Mouse (Mus musculus) forebrain, postnatal 0 days (tissue): ENCODE data around the gene 4930469K13Rik. TPM values are rescaled to one million over a fixed set of nuclear protein-coding genes. Genes with fewer than 3 reads are reported as not detected.

Experiments
- ATAC-seq: fragments of 200-750 bp; cut with Nextera tagmentation; 2 replicates; pipeline ENCODE4 v1.8.0; 2017; ENCODE audit warnings: mild to moderate bottlenecking, moderate library complexity
- DNase-seq: peaks from one replicate; pipeline ENCODE4 v3.0.0-alpha.2; 2015
- H3K27ac ChIP-seq: fragments of 300-500 bp; sonication (generic); 2 replicates; pipeline ENCODE4 v1.5.1; 2014; ENCODE audit warnings: low read depth, mild to moderate bottlenecking, antibody characterized with exemption, low read length, moderate library complexity, mixed read lengths
- H3K27me3 ChIP-seq: fragments of 300-500 bp; sonication (generic); 2 replicates; pipeline ENCODE4 v1.6.1; 2014; ENCODE audit warnings: mild to moderate bottlenecking, low read length, mixed read lengths; ENCODE audit not compliant: insufficient read depth
- H3K36me3 ChIP-seq: fragments of 300-500 bp; sonication (generic); 2 replicates; pipeline ENCODE4 v1.6.1; 2014; ENCODE audit warnings: mild to moderate bottlenecking, moderate library complexity; ENCODE audit not compliant: insufficient read depth
- H3K4me1 ChIP-seq: fragments of 300-500 bp; sonication (generic); 2 replicates; pipeline ENCODE4 v1.6.1; 2014; ENCODE audit warnings: antibody characterized with exemption; ENCODE audit not compliant: insufficient read depth
- H3K4me2 ChIP-seq: fragments of 300-500 bp; sonication (generic); 2 replicates; pipeline ENCODE4 v1.6.1; 2014; ENCODE audit warnings: low read depth, mild to moderate bottlenecking, moderate library complexity
- H3K4me3 ChIP-seq: fragments of 300-500 bp; sonication (generic); 2 replicates; pipeline ENCODE4 v1.5.1; 2014; ENCODE audit warnings: low read depth, low read length, mixed read lengths
- H3K9ac ChIP-seq: fragments of 300-500 bp; sonication (generic); 2 replicates; pipeline ENCODE4 v1.6.1; 2014; ENCODE audit warnings: mild to moderate bottlenecking
- H3K9me3 ChIP-seq: fragments of 300-500 bp; sonication (generic); 2 replicates; pipeline ENCODE4 v1.6.1; 2016; ENCODE audit warnings: low read length
- CTCF ChIP-seq: sonication (generic); IDR thresholded peaks from 2 replicates; pipeline ENCODE4 v1.5.1; 2016; ENCODE audit warnings: antibody characterized with exemption, control low read depth, low read depth
- WGBS: fragments of 180-500 bp; shearing (Covaris S2); extraction: QIAGEN DNeasy Blood & Tissue Kit; methylation state at CpG from one replicate; pipeline ENCODE4 v1.1.7; 2014; 5-methylcytosine and 5-hydroxymethylcytosine counted together
- polyA plus RNA-seq: library from polyadenylated mRNA; unstranded; fragments of >200 nt; fragmentation: Nextera tagmentation; extraction: Ambion mirVana; gene quantifications from 2 replicates; pipeline ENCODE4 v1.2.1, GENCODE M21; 2015
- total RNA-seq: library from RNA; depleted of rRNA; stranded (reverse); fragments of >200 nt; gene quantifications from 2 replicates; pipeline ENCODE4 v1.2.3, GENCODE M21; 2014

4930469K13Rik gene
- total and polyA plus RNA-seq, 2 experiments from 2014 or later: not detected

DNA sequence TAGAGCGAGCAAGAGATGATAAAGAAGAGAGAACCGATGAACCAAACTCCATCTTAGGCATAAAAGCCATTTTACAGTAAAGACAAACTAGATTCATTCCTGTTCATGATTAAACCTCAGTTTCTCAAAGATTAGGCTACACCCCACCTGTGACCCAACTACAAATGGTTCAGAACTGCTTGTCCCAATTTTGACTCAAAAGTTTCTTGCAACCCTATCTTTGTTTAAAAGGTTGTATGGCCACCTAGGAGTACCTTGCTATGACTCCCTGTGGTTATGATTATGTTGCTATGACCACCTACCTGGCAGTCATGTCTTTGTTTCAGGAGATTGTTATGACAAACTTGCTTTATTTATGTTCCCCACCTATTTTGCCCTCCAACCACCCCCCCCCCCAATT, 90.7 kb downstream of the 4930469K13Rik start:
- ATAC-seq (no peak), DNase-seq (no peak)
- 89% methylated on average over 2 of the region's 2 CpGs for WGBS
- Histone ChIP-seq H3K9me3 (no peaks in the 10 kb centered on the region), H3K36me3 (no peaks in the 10 kb centered on the region), H3K4me2 (no peak overlapping the region), H3K4me3 (no peak overlapping the region), H3K9ac (no peak overlapping the region), H3K4me1 (no peaks in the 10 kb centered on the region), H3K27ac (no peak overlapping the region), H3K27me3 (no peaks in the 10 kb centered on the region)
- no peak for TF ChIP-seq CTCF

DNA sequence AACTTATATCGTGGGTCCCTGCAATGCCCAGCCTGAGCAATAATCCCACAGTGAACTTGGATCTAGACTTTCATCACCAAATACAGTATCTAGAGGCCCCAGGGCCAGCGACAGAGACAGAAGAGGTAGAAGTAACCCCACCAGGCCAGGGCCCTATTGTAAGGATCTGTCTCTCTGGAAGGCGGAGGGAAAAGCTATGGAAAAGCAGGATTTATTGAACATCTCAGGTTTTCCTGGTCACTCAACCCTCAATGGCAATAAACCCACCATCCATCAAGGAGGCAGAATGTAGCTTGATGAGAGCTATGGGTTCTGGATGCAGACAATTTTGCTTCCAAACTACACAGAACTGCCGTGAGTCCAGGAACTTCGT, 95.8 kb downstream of the 4930469K13Rik start:
- no peak overlapping the region for H3K4me2 ChIP-seq
- no peaks in the 10 kb centered on the region for H3K4me1 ChIP-seq
- no peak for TF ChIP-seq CTCF

DNA sequence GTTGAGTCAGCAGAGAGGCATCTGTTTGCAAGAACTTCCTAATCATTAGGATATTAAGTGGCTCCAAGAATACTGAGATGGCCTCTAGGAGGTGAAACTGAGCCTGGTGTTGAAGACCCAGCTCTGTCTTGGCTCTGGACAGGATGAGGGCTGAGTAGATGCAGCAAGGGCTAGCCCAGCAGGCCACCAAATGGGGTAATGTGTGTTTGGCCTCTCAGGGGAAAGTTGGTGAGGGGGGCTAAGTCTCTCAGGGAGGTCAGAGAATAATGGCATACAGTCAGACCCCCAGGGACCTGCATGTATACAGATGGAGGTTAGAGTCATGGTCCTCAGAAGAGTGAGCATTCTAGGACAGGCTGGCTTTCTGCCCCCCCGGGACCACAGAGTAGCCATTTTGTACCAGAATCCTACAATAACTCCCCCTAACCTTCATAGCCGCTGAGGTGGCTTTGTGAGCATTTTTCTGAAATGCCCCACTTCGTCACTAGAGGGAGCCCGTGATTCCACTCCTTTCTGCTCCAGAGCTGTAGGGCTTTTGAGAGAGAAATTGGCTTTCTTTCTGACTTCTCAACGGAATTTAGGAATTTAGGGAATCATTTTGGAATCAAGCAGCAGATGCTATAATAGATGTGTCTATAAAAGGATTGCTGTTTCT, 96.3 kb downstream of the 4930469K13Rik start:
- no peaks in the 10 kb centered on the region for H3K27me3 ChIP-seq
- WGBS: 9% methylated on average over 5 of the region's 5 CpGs
- no peak overlapping the region for H3K27ac ChIP-seq
- H3K9me3 ChIP-seq: no peaks in the 10 kb centered on the region
- ATAC-seq: no peak
- DNase-seq: peak; percentile 41
- no peak overlapping the region for H3K4me3 ChIP-seq
- no peak overlapping the region for H3K4me2 ChIP-seq
- TF ChIP-seq CTCF: peak; percentile 65
- no peaks in the 10 kb centered on the region for H3K36me3 ChIP-seq
- no peak overlapping the region for H3K9ac ChIP-seq
- H3K4me1 ChIP-seq: no peaks in the 10 kb centered on the region

More for the DNA sequence above, 95.8 kb downstream of the 4930469K13Rik start:
- no peak overlapping the region for H3K27ac ChIP-seq
- H3K27me3 ChIP-seq: no peaks in the 10 kb centered on the region
- no peaks in the 10 kb centered on the region for H3K9me3 ChIP-seq
- no peak for ATAC-seq
- H3K9ac ChIP-seq: no peak overlapping the region
- DNase-seq: no peak
- 87% methylated on average over 5 of the region's 5 CpGs for WGBS
- H3K36me3 ChIP-seq: no peaks in the 10 kb centered on the region
- no peak overlapping the region for H3K4me3 ChIP-seq

DNA sequence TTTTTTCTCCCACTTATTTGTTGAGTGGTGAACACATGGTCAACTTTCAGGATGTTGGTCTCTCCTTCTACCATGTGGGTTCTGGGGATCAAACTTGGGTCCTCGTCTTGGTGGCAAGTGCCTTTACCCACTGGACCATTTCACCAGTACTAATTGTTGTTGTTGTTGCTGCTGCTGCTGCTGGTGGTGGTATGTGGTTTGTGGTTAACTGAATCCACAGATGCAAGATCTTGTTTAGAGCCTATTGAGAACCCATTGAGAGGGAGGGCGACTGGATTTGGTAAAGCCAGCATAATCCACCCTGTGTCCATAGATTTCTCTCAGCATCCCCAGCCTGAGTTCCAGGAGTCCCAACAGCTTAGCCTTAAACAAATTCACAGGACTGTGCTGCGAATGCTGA, 97.9 kb downstream of the 4930469K13Rik start:
- no peaks in the 10 kb centered on the region for H3K36me3 ChIP-seq
- H3K4me3 ChIP-seq: no peak overlapping the region
- no peaks in the 10 kb centered on the region for H3K9me3 ChIP-seq
- no peak for ATAC-seq
- H3K9ac ChIP-seq: no peak overlapping the region
- no peak for TF ChIP-seq CTCF
- DNase-seq: no peak
- H3K27me3 ChIP-seq: no peaks in the 10 kb centered on the region
- H3K4me2 ChIP-seq: no peak overlapping the region
- WGBS: 84% methylated on average over 3 of the region's 3 CpGs
- no peaks in the 10 kb centered on the region for H3K4me1 ChIP-seq
- no peak overlapping the region for H3K27ac ChIP-seq

DNA sequence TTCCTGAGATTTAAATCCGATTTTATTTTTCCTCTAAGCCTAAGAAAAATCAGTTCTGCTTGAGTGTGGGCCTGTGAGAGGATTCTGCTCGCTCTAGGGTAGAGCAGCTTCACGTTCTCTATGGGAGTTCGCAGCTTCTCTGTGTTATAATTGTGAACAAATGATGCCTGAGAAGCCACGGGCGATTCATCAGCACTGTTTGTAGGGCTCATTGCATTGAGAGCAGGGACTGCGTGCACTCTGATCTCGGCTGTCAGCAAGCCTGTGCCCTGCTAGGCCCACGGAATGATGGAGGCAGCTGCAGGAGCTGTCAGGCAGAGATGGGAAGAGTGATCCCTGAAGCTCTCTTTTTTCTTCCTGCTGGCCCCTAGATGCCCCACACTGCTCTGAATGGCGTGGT, 100.1 kb downstream of the 4930469K13Rik start:
- Histone ChIP-seq H3K36me3 (no peaks in the 10 kb centered on the region), H3K4me2 (no peak overlapping the region), H3K27me3 (no peaks in the 10 kb centered on the region), H3K9ac (no peak overlapping the region), H3K4me3 (no peak overlapping the region), H3K9me3 (no peaks in the 10 kb centered on the region), H3K27ac (no peak overlapping the region), H3K4me1 (peaks cover under 1% of the 10 kb centered on the region; the same call in 1 of the 2 replicates)
- DNase-seq (no peak), ATAC-seq (no peak)
- WGBS: 57% methylated on average over 10 of the region's 10 CpGs
- TF ChIP-seq CTCF: no peak

DNA sequence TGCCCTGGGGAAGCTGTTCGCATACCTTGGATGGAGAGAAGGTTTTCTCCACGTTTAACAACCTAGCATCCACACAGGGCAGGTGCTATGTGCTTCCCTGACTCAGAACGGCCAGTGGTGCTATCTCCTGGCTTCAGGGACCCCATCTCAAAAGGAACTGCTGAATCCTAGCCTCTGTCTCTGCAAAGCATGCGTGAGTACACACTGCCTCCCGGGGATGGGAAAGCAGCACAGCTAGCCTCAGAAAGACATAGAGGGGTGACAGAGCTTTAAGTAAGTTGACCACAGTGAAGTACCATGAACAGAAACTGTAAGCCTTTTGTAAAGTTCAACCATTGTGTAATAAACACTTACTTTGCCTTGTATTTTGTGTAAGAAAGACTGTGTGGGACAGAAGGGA, 104.9 kb downstream of the 4930469K13Rik start:
- H3K4me2 ChIP-seq: peak overlapping the region; percentile 25
- DNase-seq (no peak), ATAC-seq (no peak)
- peaks cover 9% of the 10 kb centered on the region; the same call in 1 of the 2 replicates for H3K4me1 ChIP-seq
- H3K9ac ChIP-seq: no peak overlapping the region
- no peak overlapping the region for H3K4me3 ChIP-seq
- TF ChIP-seq CTCF: peak; percentile 38
- H3K9me3 ChIP-seq: no peaks in the 10 kb centered on the region
- no peaks in the 10 kb centered on the region for H3K36me3 ChIP-seq
- H3K27me3 ChIP-seq: no peaks in the 10 kb centered on the region
- no peak overlapping the region for H3K27ac ChIP-seq
- 67% methylated on average over 5 of the region's 5 CpGs for WGBS

DNA sequence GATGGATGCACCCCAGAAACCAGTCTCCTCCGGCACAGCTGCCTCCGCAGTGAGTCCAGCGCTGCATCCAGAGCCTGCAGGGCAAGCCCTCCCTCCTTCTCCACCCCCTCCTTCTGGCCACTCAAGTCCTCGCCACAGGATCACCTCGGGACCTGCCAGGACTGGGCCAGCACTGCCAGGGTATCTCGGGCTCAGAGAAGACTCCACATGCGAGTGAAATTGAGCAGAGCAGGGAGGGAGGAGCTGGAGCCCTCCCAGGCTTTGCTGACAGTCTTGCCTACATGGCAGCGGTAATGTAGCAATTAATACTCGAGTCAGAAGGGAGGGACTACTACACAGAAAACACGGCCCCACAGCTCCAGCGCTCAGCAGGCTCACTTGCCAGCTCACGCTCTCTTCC, 105.4 kb downstream of the 4930469K13Rik start, which contains the start of gene Kcnip1:
Gene Kcnip1 (minus strand): TSS at position 215 of the 400 bp plus-strand sequence.
- DNase-seq (peak; percentile 41), ATAC-seq (peak; percentile 67)
- 10% methylated on average over 12 of the region's 12 CpGs for WGBS
- H3K27ac ChIP-seq: no peak within 1 kb of the TSS
- peak within 1 kb of the TSS; percentile 25 for H3K4me2 ChIP-seq
- TF ChIP-seq CTCF: no peak
- no peak within 1 kb of the TSS for H3K4me3 ChIP-seq
- H3K36me3 ChIP-seq: no peaks in the 10 kb centered on the region
- H3K9me3 ChIP-seq: no peaks in the 10 kb centered on the region
- peaks cover 9% of the 10 kb centered on the region; the same call in 1 of the 2 replicates for H3K4me1 ChIP-seq
- H3K27me3 ChIP-seq: no peaks in the 10 kb centered on the region
- H3K9ac ChIP-seq: no peak within 1 kb of the TSS
